Mouse (Mus musculus) thymus, adult 2 months (tissue): ENCODE measurements at regions not wholly inside any gene's neighbourhood (a gene's known extent, or its start where the extent isn't known, plus 50 kb on each side); places are given as distances from the start of the nearest gene placed in this dataset.

Experiments used
- CTCF ChIP-seq: fragments of 200-500 bp; IDR thresholded peaks from 2 replicates; pipeline ENCODE4 v1.5.1; 2012; ENCODE audit warnings: mild to moderate bottlenecking, control low read depth, low read length, moderate library complexity, borderline replicate concordance; ENCODE audit not compliant: control insufficient read depth, poor library complexity, insufficient read depth; ENCODE audit errors: extremely low read depth
- POLR2A ChIP-seq: fragments of 200-500 bp; IDR thresholded peaks from 2 replicates; pipeline ENCODE4 v1.6.1; 2012; ENCODE audit warnings: mild to moderate bottlenecking, low read length, control low read depth, moderate library complexity; ENCODE audit not compliant: control insufficient read depth, poor library complexity, insufficient read depth; ENCODE audit errors: extremely low read depth

GRCm38 (mm10) chr1:121013839-121014503, 318.4 kb downstream of the Insig2 start:
- TF ChIP-seq CTCF (no peak), POLR2A (no peak)
